Mouse (Mus musculus): ENCODE results near the gene Slc44a3.

GRCm38 (mm10) chr3:121469185-121469975 lies 62.8 kb downstream of the Slc44a3 start:
- TF ChIP-seq CTCF (IDR thresholded peaks at IDR 0.05; ENCODE audit: low read depth): no peak
- TF ChIP-seq EP300 (IDR thresholded peaks at IDR 0.05; ENCODE audit: low read depth): no peak; the same call in 1 of the 2 replicates
